Mouse (Mus musculus): Measurements from ENCODE around the gene Trpm4.

Gene Trpm4

DNA sequence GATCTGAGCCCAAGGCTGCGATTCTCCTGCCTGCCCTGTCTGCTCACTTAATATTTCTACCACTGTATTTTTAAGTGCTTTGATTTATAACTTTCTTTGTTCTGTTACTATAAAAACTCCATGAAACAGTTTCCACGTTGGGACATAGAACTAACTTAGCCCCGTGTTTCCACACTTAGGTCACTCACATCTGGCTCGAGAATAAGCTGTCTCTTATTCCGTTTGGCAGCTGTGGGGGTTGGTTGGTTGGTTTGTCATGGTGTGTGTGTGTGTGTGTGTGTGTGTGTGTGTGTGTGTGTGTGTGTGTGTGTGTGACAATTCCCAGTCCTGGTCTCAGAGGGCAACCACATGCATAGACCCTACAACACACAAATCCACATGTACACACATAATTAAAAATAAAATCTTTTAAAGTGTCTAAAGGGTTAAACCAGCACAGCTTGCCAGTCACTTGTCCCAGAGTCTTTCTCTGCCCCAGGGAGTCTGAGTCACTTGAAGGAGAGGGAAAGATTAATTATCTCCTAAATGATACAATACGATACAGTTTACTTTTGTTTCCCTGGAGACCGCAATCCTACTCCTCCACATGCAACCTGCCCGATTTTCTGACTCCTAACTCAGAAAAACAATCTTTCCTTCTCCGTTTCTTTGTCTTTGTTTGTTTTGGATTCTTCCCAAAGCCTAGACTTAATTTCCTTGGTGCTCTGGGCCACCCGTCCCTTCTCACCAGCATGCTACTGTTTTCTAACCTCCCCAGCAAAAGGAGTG is 20.7 kb downstream of the Trpm4 start:
- ATAC-seq (ENCODE audit: low TSS enrichment): no peak

DNA sequence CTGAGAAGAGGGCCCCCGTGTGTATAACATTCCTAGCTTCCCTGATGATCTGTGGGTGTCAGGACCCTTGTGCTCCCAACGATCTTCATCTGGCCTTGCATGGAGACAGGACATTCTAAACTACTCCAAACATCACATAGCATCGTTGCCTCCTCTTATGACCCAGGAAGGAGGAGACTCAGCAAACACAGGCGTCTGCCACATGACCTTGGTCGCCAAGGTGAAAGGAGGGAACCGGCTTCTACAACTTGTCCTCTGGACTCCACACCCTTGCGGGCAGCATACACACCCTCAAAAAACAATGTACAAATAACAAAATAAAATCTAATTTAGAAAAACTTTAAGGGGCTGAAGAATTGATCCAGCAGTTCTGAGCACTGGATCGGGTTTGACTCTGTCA is 21.6 kb downstream of the Trpm4 start:
- ATAC-seq (ENCODE audit: low TSS enrichment): no peak

GRCm38 (mm10) chr7:45309455-45309854 is 24.1 kb downstream of the Trpm4 start:
- no peak for ATAC-seq (ENCODE audit: low TSS enrichment)

- ATAC-seq (ENCODE audit: low TSS enrichment): no peak
These were observed 24.9 kb downstream of the Trpm4 start for GRCm38 (mm10) chr7:45308551-45309240.

GRCm38 (mm10) chr7:45305275-45305674 is 28.3 kb downstream of the Trpm4 start:
- ATAC-seq (ENCODE audit: low TSS enrichment): peak; percentile 34; the same call in 1 of the 2 replicates

DNA sequence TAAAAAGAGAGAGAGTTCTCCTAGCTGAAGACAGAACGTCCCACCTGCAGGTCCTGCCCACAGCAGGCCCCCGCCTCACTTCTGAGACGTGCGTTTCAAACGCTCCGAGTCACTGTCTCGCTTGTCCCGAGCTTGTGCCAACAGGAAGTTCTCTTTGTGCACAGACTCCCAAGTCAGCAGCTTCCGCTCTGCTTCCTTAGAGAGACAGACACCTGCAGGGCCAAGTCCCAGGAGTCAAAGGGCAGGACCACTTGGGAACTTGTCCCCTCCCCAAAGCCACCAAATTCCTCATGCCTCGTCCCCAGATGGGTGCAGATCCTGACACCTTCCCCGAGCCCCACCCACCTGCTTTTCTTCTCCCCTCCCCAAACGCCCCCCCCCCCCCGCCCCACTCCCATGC is 28.7 kb downstream of the Trpm4 start:
- ATAC-seq (ENCODE audit: low TSS enrichment): no peak

GRCm38 (mm10) chr7:45302626-45303025 is 31.0 kb downstream of the Trpm4 start:
- ATAC-seq (ENCODE audit: low TSS enrichment): no peak

DNA sequence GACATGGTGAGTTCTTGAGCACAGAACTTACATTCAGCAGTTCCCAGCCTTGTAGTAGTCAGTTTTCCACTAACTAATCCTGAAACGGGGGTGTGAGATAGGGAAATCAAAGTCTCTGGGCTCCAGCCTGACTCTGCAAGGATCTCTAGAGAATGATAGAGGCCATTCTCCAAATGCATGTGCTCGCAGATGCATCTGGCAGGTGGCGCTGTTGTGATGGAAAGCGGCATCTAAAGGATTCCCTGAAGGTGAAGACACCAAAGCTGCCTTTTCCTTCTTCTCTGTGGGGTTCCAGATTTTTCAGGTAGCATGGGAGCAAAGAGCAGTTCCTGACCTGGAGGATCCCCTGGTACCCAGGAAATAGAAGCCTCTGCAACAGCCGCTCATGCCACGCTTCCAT is 33.3 kb downstream of the Trpm4 start:
- peak; percentile 66 for ATAC-seq (ENCODE audit: low TSS enrichment)

DNA sequence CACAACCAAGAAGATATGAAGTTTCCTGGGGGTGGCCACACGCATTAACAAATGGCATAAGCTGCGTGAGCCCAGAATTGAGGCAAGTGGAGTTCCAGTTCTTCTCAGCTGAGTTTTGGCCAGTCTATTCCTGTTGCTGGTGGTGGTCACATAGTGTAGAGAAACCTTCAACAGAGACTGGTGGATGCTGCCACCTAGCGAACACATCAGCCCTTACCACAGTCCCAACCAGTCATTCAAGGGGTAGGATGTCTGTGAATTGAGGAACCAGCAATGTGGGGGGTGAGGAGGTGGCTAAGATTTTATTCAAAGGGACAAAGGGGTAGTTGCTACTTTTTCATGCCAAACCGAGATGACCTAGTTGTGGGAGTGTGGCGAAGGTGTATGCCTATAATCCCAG is 33.8 kb downstream of the Trpm4 start:
- ATAC-seq (ENCODE audit: low TSS enrichment): peak; percentile 80

GRCm38 (mm10) chr7:45297563-45297962 is 36.0 kb downstream of the Trpm4 start:
- no peak for ATAC-seq (ENCODE audit: low TSS enrichment)

- no peak for ATAC-seq (ENCODE audit: low TSS enrichment)
These were observed 37.0 kb downstream of the Trpm4 start for GRCm38 (mm10) chr7:45296626-45297025.

DNA sequence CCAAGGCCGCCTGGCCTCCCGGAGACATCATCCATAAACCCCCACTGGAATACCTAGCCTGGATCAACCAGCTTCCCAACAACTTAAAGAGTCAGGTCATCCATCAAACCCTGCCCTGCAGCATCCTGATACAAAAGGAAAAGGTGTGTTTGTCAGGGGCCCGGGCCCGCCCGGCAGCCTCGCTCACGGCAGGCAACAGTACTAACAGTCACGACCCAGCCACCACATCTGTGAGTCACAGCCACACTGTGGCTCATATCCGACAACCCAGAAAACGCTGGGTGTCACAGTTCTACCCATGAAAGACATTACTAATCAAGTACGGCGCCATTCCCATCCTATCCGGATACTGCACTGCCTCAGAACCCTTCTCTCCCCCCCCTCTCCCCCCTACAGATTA is 47.1 kb downstream of the Trpm4 start:
- no peak for ATAC-seq (ENCODE audit: low TSS enrichment)

DNA sequence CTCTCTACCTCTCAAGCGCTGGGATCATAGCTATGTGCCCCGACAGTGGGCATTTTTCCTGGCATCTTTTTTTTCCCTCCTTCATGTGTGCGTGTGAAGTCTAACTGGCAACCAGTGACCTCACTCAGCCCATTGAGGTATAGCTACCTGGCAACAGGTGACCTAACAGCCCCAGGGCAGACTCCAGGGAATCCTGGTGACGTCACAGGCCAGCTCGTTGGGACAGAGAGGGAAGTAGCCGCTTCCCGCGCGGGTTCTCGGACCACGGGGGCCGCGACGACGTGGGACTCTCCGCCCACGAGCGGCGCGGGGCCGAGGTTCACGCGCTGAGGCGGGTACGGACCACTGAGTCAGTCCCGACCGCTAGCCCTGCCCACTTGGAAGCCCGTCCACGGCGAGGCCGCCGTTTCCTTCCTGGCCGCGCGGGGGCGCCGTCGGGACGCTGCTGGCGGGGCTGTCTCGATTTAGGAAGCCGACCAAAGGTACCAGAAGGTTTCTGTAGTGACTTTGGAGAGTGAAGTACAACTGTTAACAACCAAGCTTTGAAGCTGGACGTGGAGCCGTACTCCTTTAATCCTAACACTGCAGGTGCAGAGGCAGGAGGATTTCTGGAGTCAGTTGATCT is 56.3 kb downstream of the Trpm4 start, which contains the start of gene Slc6a21:
Gene Slc6a21 (plus strand): TSS at position 378 of the 625 bp plus-strand sequence.
- peak; percentile 23; the same call in 1 of the 2 replicates for ATAC-seq (ENCODE audit: low TSS enrichment)

DNA sequence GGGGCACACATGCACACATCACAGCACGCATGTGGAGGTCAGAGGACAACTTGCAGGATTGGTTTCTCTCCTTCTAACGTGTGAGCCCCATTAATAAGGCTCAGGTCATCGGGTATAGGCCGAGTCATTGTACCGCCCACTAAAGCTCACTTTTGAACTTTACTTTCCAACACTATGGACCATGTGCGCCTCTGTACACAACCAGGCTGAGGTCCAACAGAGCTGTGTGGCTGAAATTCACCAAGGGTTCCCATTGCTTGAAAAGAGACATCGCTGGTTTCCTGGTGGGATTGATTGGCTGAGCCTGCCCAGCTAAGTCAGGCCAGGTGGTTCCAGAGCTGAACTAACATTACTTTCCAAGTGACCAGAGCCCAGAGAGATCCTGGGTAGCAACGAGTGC is 59.9 kb downstream of the Trpm4 start:
- no peak for ATAC-seq (ENCODE audit: low TSS enrichment)

GRCm38 (mm10) chr7:45272786-45273412 is 60.7 kb downstream of the Trpm4 start:
- ATAC-seq (ENCODE audit: low TSS enrichment): no peak

DNA sequence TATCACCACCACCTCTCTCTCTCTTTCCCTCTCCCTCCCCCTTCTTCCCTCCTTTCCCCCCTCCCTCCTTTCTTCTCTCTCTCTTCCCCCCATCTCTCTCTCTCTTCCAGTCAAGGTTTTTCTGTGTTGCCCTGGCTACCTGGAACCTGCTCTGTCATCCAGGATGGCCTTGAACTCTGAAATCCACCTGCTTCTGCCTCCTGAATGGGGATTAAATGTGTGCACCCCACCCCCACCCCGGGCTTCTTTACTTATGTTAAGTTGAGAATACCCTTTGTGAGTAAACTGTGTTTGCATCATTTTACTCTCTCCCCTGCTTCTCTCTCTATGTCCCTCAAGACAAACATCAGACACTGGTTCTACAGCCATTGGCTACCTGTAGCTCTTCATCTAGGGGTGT is 68.1 kb downstream of the Trpm4 start:
- ATAC-seq (ENCODE audit: low TSS enrichment): no peak

- ATAC-seq (ENCODE audit: low TSS enrichment): no peak
These were observed 69.2 kb downstream of the Trpm4 start for GRCm38 (mm10) chr7:45264348-45264747.

- peak; percentile 44; the same call in 1 of the 2 replicates for ATAC-seq (ENCODE audit: low TSS enrichment)
These were observed 70.5 kb downstream of the Trpm4 start for GRCm38 (mm10) chr7:45263006-45263607.

GRCm38 (mm10) chr7:45262266-45262665 is 71.3 kb downstream of the Trpm4 start:
- ATAC-seq (ENCODE audit: low TSS enrichment): no peak

DNA sequence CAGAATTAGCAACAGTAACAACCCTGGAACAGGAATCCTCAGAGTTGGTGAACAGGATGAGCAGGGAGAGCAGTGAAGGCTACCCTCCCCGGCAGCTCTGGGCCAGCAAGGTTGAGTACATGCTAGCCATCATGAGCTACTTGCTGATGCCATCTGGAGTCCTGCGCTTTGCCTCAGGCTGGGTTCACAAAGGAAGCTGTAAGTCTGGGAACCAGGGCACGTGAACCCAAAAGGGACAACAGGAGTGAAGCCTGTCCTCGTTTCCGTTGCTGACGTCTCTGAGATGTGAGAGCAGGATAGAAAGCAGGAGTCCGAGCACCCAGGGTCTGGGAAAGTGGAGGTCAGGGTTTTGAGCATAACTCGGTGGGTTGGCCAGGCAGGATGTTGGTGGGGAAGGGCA is 74.3 kb downstream of the Trpm4 start:
- no peak for ATAC-seq (ENCODE audit: low TSS enrichment)

GRCm38 (mm10) chr7:45257063-45257840 is 76.3 kb downstream of the Trpm4 start:
- peak; percentile 76; the same call in 1 of the 2 replicates for ATAC-seq (ENCODE audit: low TSS enrichment)
